Mouse (Mus musculus) bone marrow, adult 2 months (tissue): ENCODE data around the gene Pcif1.

Experiments
- CTCF ChIP-seq: fragments of 200-500 bp; IDR thresholded peaks from 2 replicates; pipeline ENCODE4 v1.5.1; 2011; ENCODE audit warnings: low read length, control low read depth; ENCODE audit not compliant: control insufficient read depth, insufficient read depth
- POLR2A ChIP-seq: fragments of 200-500 bp; IDR thresholded peaks from 2 replicates; pipeline ENCODE4 v1.6.1; 2011; ENCODE audit warnings: low read depth, mild to moderate bottlenecking, control low read depth, low read length, borderline replicate concordance; ENCODE audit not compliant: control insufficient read depth

DNA sequence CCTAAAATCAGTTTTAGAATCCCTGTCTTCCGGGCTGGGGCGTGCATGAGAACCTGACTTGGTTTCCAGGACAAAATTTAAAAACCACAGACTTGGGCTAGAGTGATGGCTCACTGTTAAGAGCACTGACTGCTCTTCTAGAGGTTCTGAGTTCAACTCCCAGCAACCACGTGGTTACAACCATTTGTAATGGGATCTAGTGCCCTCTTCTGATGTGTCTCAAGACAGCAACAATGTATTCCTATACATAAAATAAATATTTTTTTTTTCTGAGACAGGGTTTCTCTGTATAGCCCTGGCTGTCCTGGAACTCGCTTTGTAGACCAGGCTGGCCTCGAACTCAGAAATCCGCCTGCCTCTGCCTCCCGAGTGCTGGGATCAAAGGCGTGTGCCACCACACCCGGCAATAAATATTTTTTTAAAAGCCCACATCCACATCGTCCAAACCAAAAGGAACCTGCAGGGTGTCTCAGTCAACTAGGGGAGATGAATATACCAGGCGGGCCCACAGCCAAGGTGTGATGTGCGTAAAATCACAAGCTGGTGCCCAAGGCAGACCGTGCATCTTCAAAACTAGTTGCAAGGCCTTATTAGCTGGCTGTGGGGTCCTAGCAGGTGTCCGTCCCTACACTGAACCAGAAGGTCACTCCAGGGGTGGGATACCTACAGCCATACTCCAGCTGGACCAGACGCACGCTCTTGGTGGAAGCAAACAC, 46.9 kb upstream of the Pcif1 start:
- TF ChIP-seq POLR2A = no peak
- TF ChIP-seq CTCF = no peak
